Mouse (Mus musculus) adrenal gland, postnatal 10 days (tissue): ENCODE measurements around the gene Jazf1. TPM values are rescaled to one million over a fixed set of nuclear protein-coding genes. Genes with fewer than 3 reads are reported as not detected.

Experiments
- DNase-seq: peaks from one replicate; pipeline ENCODE4 v3.0.0; 2021; ENCODE audit warnings: mixed read lengths
- total RNA-seq, 2 experiments: library from RNA; stranded (reverse); gene quantifications; 2 replicates each; pipeline ENCODE4 v1.2.3; 2021

Jazf1 gene
- total RNA-seq, 2 experiments from 2014 or later: 5.0 to 5.4 TPM

DNA sequence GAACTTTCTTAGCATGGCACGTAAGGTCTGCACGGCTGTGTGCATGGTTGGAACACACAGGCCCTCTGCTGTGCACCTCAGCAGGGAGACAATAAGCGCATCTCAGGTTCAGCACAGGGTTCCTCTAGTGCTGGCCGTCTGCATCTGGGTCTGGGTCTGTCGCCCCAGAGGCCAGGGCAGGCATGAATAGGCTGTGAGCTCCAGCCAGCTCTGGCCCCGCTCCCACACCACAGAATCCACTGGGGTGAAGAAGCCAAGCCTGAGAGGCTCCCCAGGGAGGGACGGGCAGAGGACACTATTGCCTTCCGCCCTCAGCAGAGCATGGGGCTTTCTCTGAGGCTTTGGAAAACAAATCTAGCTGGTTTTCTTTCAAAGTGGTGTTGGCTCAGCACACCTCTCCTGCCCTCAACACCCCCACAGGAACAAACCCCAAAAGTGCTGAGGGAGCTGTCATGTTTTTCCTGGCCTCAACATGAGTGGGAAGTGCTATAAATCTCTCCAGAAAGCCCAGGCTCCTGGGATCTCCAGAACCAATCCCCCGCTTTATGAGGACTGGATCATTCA lies 272.3 kb downstream of the Jazf1 start:
- DNase-seq: peak; percentile 64

- no peak for DNase-seq
Observed at GRCm38 (mm10) chr6:52795029-52795841, 273.2 kb downstream of the Jazf1 start.

GRCm38 (mm10) chr6:52792455-52792854 lies 276.0 kb downstream of the Jazf1 start:
- no peak for DNase-seq

DNA sequence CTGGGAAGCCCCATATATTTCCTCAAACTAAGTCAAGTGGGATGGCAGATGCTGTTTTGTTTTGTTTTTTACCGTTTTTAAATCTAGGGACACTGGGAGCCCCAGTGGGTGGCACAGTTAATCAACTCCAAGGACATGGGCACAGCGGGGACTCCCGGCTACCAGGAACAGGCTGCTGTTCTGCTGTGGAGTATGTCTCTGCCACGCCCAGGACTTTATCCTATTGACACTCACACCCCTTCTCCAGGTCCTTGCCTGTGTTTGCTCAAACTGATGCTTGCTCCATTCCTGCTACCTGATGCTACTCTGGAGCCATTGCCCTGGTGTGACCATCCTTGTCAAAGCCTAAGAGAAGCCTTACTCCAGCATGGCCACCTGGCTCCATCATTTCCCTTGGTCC lies 277.6 kb downstream of the Jazf1 start:
- no peak for DNase-seq

DNA sequence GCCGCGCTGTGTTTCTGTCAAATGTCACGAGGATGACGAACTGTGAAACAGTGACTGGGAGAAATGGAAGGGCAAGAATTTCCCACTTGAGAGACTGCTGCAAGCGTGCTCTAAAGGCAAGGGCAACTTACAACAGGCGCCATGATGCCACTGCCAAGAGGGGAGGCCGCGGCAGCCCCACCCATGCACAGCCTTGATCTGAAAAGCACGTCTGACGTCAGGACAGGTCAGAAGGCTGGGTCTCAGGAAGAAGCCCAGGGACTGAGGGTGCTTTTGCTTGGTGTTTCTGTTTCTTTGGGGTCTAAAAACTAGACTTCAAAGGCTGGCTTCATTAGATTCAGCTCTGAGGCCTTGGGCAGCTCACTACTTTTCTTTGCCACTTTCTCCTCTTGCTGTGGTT lies 278.1 kb downstream of the Jazf1 start:
- peak; percentile 23 for DNase-seq

GRCm38 (mm10) chr6:52779546-52779945 lies 288.9 kb downstream of the Jazf1 start:
- no peak for DNase-seq

GRCm38 (mm10) chr6:52778523-52778922 lies 289.9 kb downstream of the Jazf1 start:
- no peak for DNase-seq

GRCm38 (mm10) chr6:52777034-52777433 lies 291.4 kb downstream of the Jazf1 start:
- no peak for DNase-seq

- no peak for DNase-seq
Observed at GRCm38 (mm10) chr6:52775956-52776355, 292.5 kb downstream of the Jazf1 start.

DNA sequence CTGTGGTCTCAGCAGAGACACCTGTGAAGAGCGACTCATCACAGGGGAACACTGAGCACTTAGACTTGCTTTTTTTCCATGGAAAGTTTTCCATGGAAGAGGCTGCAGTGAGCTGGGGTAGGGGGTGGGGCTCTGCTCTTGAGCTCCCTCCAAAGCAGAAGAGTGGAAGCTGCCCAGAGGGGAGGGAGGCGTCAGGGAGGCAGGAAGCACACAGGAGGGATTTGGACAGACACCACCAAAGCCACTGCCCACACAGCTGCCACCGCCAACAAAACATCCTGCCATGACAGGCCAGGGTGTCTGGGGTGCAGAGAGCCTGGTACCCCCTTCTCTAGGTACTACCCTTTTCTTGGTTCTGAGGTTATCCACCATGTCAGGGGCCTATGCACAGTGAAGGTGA lies 293.1 kb downstream of the Jazf1 start:
- DNase-seq: no peak

DNA sequence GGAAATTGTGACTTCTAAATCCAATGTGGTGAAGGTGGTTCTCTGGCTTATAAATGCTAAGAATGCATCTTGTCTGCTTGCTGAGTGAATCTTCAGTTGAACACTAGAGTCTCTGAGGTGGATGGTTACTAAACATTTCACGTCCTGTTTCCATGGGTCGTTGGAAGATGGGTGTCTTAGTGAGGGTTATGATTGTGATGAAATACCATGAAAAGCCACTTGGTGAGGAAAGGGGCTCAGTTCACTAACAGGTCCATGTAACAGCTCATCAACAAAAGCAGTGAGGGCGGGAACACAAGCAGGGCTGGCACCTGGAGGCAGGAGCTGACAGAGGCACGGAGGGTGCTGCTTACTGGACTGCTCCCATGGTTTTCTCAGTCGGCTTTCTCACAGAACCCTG lies 295.3 kb downstream of the Jazf1 start:
- no peak for DNase-seq

DNA sequence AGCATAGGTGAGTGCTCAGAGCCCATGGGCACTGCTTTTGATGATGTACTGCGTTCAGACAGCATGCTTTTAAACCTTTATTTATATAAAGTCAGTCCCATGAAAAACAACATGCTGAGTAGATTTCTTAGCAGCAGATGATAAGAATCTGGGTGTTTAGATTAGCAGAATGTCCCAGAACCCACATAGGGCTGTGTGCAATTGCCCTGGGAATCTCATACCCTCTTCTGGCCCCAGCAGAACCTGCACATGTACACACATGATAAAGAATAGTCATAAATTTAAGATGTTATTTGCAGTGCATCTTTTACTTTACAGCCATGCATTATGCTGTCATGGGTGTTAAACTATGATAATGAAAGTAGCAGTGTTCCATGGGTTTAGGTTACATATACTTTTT lies 297.6 kb downstream of the Jazf1 start:
- no peak for DNase-seq

DNA sequence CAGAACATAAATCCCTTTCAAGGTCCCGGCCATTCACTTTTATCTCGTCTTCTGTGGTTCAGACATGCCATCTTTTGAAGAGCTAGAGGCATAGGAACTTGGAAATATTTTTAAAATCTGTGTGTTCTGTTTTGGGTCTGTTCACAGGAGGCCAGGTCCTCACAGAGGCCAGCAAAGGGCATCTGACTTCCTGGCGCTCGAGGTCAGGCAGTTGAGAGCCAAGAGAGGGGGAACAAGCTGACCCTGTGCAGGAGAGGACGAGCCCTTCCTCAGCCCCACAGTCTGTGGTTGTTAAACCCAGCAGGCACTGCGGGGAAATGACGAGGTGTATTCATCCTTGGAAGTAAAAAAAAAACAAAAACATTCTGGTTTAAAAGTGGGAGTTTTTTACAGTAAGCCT lies 303.2 kb downstream of the Jazf1 start:
- DNase-seq: peak; percentile 26

DNA sequence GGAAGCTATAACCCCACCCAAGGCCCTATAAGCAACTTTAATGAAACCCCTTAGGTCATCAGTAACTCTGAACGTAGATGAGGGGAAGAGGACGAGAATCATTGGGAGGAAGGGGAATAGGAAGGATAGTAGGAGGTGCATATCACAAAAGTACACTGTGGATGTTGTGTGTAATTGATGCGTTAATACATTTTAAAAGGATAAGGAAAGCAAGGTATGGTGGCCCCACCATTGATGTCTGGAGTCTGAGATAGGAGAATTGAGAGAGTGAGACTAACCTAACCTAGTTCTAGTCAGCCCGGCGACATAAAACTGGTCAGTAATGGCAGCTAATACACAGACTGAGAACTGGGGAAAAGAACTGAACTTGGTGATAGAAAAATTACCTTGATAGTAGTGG lies 315.6 kb downstream of the Jazf1 start:
- DNase-seq: no peak

GRCm38 (mm10) chr6:52734630-52735029 lies 333.8 kb downstream of the Jazf1 start:
- no peak for DNase-seq

GRCm38 (mm10) chr6:52730338-52730737 lies 338.1 kb downstream of the Jazf1 start:
- no peak for DNase-seq

GRCm38 (mm10) chr6:52724805-52725439 lies 343.5 kb downstream of the Jazf1 start:
- peak; percentile 78 for DNase-seq

Other genes starting within 250 kb of the Jazf1 start
- gene Creb5, start 218.6 kb upstream of the Jazf1 start, total RNA-seq: 1 to 10 TPM; 4.1 to 5.9 TPM